Mouse (Mus musculus) bone marrow, adult 2 months (tissue): ENCODE results near the gene Eif4b.

Experiments
- CTCF ChIP-seq: fragments of 200-500 bp; IDR thresholded peaks from 2 replicates; pipeline ENCODE4 v1.5.1; 2011; ENCODE audit warnings: low read length, control low read depth; ENCODE audit not compliant: control insufficient read depth, insufficient read depth
- POLR2A ChIP-seq: fragments of 200-500 bp; IDR thresholded peaks from 2 replicates; pipeline ENCODE4 v1.6.1; 2011; ENCODE audit warnings: low read depth, mild to moderate bottlenecking, control low read depth, low read length, borderline replicate concordance; ENCODE audit not compliant: control insufficient read depth

DNA sequence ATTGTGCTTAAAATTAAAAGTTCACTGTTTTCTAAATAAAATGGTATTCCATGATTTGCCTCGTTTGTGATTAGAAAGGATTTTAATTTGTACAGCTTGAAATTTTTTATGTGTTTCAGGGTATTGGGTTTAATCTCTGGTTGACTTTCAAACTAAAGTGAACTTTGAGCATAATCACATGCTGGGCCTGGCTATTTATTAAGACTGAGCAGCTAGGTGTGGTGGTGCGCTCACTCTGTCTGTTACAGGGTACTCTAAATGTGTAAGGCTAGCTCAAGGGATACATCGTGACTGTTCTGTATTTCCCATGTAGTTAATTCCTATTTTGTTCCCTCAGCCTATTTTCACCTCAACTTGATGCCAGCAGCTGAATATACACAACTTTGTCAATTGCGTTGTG lies 8.6 kb downstream of the Eif4b start:
- TF ChIP-seq CTCF (no peak), POLR2A (no peak)
